Mouse (Mus musculus): Measurements from ENCODE around the gene Aldh1a7.

Gene Aldh1a7

DNA sequence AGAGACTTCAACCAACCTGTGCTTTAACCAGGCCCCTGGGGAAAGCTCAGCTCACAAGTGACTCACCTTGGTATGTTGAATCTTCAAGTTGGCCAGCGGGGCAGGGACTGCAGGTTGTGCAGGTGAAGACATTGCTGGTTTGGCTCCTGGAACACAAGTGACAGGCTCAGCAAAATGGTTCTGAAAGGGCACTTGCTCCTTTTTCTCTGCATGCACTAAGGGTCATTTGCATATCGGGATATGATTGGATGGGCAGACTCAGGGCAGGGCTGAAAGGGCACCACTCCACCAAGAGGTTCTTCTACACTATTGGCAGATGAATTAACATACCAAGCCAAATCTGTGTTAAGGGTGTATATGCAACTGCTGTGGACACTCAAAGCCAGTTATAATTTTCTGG is at the start of gene Aldh1a7:
Gene Aldh1a7, minus strand, starts transcription at position 182 of the 400 bp plus-strand sequence.
- in situ Hi-C loops (cut with MboI; ENCODE audit: low pct_unique_long_range_greater_than_20kb in 1 of 2, low sequenced_read_pairs in 2 of 2, unreplicated experiment in 1 of 2) = loop anchor here (25.0 kb wide), 1 partner anchor 365 kb away; no protein-coding TSS in a partner anchor

DNA sequence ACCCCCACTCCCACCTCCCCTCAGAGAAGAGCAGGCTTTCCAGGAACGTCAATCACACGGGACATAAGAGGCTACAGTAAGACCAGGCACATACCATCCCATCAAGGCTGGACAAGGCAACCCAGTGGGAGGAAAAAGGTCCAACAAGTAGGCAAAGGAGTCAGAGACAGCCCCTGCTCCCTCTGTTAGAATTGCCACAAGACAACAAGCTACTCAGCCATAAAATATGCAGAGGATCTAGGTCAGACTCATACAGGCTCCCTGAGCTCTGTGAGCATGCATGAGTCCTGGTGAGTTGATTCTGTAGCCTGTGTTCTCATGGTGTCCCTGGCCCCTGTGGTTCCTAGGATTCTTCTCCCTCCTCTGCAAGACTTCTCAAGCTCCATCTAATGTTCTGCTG is 48.3 kb upstream of the Aldh1a7 start:
- in situ Hi-C loops (cut with MboI; ENCODE audit: low pct_unique_long_range_greater_than_20kb in 1 of 2, low sequenced_read_pairs in 2 of 2, unreplicated experiment in 1 of 2) = no loop called here

DNA sequence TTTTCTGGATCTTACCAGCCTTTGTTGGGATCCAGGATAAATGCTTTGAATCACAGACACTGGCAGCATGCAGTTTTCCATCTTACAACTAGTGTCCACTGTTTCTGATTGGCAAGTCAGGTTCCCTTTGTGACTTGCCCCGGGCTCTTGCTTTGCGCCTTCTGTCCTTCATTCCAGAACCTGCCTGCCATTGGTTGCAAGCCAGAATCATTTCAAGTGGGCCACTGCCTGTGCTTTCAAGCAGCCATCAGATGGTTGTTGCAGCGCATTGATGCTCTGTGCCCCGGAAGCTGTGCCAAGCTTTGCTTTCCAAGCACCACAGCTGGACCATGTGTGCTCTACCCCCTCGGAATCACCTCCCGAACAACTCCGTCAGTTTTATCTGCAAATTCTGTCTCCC is 46.6 kb upstream of the Aldh1a7 start:
- in situ Hi-C loops (cut with MboI; ENCODE audit: low pct_unique_long_range_greater_than_20kb in 1 of 2, low sequenced_read_pairs in 2 of 2, unreplicated experiment in 1 of 2) = no loop called here

DNA sequence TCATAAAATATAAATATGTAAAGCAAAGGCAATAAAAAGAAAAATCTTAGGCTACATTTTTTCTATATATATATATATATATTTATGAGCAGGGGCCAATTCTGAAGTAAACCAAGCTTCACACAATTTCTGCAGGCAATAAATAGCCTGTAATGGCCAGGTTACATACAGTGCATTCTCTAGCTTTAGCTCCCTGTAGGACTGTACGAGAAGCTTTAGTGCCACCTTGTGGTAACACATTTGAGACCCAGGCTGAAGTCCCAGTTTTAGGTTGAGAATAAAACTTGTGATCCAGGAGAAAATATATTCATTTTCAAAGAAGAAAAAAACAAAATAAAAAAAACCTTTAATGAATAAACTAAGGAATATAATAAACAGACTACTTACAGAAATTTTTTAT is 36.9 kb upstream of the Aldh1a7 start:
- in situ Hi-C loops (cut with MboI; ENCODE audit: low pct_unique_long_range_greater_than_20kb in 1 of 2, low sequenced_read_pairs in 2 of 2, unreplicated experiment in 1 of 2) = no loop called here

DNA sequence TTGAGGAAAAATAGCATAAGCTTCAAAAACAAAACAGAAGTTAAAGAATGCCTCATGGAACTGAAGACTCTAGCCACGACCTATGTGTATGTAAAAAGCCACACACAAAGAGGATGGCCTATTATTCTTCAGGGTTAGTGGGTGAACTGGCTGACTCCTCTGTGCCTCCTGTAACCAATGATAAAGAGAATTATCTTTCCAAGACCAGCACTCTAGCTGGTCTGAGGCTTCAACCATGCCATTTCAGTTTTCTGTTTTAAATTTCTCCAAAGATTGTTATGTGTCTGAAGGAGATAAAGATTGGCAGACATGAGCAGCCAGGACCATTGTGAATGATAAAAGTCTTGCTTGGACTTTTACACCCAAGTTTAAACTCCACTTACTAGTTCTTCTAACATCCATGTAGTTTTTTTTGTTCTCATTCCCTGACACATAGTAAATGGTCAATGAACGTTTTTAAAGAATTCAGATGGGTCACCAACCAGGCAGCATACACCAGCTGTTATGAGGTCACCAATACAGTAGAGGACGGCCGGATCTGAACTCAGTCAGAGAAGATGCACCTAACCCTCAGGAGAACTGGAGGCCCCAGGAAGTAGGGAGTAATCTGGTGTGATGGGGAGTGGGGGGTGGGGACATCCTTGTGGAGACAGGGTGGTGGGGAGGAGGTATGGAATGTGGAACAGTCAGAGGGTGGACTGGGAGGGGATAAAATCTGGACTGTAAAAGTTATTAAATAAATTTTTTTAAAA is 34.5 kb upstream of the Aldh1a7 start:
- in situ Hi-C loops (cut with MboI; ENCODE audit: low pct_unique_long_range_greater_than_20kb in 1 of 2, low sequenced_read_pairs in 2 of 2, unreplicated experiment in 1 of 2) = no loop called here

DNA sequence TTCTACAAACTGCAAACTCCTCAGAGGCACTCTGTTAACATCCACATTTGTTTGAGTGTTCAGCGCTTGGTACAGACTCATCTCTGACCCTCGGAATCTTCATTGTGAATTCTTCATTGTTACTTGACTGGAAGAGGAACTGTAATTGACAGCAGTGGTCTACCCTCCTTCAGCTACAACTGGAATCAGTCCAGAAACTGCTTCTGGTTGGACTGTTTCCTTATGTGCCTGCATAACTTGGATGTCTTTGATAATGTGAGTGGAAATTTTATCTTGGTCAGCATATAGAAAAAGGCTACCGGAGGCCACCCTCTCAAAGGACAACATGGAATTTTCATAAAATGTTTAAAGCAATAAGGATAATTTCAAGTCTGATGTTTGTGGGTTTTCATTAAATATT is 33.8 kb upstream of the Aldh1a7 start:
- in situ Hi-C loops (cut with MboI; ENCODE audit: low pct_unique_long_range_greater_than_20kb in 1 of 2, low sequenced_read_pairs in 2 of 2, unreplicated experiment in 1 of 2) = no loop called here

DNA sequence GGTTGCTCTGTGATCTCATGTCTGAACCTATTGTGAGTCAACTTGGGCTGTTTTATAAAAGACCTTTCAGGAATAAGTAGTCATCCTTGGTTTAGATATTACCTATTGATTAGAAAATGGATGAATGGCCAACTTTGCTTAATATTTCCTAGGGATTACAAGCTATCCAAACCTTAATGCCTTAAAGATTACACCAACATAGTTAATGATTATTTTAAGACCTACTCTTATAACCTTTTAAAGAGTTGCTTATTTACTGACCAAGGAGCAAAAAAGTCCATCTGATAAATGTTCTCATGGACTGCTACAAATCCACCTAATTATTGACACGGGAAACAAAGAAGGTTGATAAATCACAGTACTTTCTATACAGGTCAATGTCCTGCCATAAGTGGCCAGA is 17.3 kb upstream of the Aldh1a7 start:
- in situ Hi-C loops (cut with MboI; ENCODE audit: low pct_unique_long_range_greater_than_20kb in 1 of 2, low sequenced_read_pairs in 2 of 2, unreplicated experiment in 1 of 2) = loop anchor here (25.0 kb wide), 1 partner anchor 382 kb away; no protein-coding TSS in a partner anchor

DNA sequence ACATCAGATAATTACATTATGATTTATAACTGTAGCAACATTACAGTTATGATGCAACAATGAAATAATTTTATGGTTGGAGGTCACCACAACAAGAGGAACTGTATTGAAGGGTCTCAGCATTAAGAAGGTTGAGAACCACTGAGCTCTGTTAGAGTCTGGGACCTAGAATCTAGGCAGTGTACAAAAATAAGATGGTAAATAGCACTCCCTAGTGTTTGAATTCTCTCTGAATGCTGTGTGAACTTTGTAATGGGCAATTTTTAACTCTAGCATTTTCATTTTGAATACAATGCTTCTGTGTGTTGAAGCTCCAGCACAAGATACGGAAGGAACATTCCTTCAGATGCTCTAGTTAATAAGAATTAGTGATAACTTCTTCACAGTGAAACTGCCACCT is 916 bp upstream of the Aldh1a7 start:
- in situ Hi-C loops (cut with MboI; ENCODE audit: low pct_unique_long_range_greater_than_20kb in 1 of 2, low sequenced_read_pairs in 2 of 2, unreplicated experiment in 1 of 2) = loop anchor here (25.0 kb wide), 1 partner anchor 366 kb away; no protein-coding TSS in a partner anchor

DNA sequence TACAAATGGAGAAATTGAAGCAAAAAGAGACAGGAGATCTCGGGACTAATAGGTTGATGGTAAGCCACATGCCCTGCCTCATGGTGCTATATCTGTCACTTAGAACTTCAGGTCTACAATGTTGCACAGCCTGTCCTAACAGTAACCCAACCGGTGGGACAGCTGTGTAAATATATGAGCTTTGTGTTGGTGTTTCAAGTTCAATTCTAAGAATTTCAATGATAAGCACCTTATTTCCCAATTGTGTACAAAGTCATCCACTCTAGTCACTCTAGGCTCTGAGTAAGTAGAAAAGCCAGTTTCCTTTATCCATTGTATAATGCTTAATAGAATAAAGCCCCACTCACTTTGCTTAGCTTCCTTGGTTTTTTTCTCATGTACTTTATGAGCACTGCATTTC is 4.4 kb downstream of the Aldh1a7 start:
- in situ Hi-C loops (cut with MboI; ENCODE audit: low pct_unique_long_range_greater_than_20kb in 1 of 2, low sequenced_read_pairs in 2 of 2, unreplicated experiment in 1 of 2) = no loop called here

DNA sequence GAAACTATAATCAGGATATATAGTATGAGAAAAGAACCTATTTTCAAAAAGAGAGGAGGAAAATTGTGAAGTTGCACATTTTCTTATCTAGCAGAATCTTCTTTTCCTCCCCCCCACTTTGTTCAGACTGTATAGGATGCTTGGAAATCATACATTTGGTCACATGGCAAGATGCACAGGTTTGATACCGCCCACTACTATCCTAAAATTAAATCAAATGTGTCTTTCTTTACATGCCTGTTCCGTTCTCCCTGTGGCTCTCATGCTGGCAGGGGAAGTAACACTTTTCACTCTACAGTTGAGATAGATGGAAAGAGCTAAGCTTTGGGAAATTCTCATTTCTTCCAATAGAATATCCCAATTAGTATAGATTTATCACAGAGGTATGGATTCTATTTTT is 7.1 kb downstream of the Aldh1a7 start:
- in situ Hi-C loops (cut with MboI; ENCODE audit: low pct_unique_long_range_greater_than_20kb in 1 of 2, low sequenced_read_pairs in 2 of 2, unreplicated experiment in 1 of 2) = no loop called here

DNA sequence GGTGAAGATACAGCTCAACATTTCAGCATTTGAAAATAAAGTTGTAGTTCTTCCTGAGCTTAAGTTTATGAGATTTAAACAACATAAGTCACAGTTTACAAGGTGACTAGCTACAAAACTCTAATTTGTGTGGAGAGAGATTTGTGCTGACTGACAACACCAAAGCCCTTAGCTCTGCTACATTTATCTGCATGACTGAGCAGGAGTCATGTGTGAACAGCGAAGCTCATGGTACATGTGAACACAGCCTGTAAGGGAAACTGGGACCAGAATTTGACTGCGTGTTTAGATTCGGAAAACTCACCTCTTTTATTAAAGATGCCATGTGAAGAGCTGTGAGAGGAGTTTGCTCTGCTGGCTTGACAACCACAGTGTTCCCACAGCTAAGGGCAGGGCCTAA is 11.7 kb downstream of the Aldh1a7 start:
- in situ Hi-C loops (cut with MboI; ENCODE audit: low pct_unique_long_range_greater_than_20kb in 1 of 2, low sequenced_read_pairs in 2 of 2, unreplicated experiment in 1 of 2) = no loop called here

DNA sequence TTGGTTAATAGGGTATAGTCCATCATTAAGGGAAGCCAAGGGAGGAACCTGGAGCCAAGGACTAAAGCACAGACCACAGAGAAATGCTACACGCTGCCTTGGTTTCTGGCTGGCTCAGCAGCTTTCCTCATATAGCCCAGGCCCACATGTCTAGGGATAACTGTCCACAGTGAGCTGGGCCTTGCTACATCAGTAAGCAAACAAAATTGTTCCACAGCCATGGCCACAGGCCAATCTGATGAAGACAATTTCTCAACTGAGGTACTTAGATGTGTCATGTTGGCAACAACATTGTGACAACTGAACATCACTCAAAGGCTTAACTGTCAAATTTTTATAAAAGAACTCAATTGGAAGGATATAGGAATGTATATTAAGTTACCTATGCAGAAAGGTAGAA is 12.3 kb downstream of the Aldh1a7 start:
- in situ Hi-C loops (cut with MboI; ENCODE audit: low pct_unique_long_range_greater_than_20kb in 1 of 2, low sequenced_read_pairs in 2 of 2, unreplicated experiment in 1 of 2) = no loop called here

DNA sequence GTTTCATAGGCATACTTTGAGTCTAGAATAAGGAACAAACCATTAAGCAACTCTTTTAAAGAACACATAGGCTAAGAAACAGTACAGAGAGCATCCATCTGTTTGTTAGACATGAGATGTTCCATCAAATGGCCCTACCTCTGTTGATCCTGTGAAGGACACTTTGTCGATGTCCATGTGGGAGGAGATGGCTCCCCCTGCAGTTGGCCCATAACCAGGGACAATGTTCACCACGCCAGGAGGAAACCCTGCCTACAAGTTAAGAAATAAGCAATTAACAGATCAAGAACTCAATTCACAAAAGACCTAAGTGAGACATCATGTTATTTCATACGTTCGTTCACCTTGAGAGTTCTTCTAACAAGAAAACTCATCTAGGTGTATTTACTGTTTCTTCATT is 12.8 kb downstream of the Aldh1a7 start:
- in situ Hi-C loops (cut with MboI; ENCODE audit: low pct_unique_long_range_greater_than_20kb in 1 of 2, low sequenced_read_pairs in 2 of 2, unreplicated experiment in 1 of 2) = no loop called here

DNA sequence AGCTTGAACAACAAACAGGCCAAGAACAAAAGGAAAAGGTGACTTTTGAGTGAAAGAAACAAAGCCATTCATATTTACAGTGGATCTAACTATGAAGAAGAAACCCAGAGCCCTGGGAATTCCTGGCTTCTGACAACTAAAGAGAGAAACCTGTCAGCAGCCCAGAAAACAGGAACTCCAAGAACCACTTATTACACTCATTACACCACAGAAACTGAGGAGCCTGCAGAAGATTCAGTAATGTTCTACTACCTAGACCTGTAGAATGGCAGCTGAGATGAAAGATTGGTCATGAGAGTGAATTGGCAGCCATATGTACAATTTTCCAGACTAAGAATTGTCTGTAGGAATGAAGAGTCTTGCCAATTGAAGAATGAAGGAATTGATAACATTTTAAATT is 20.2 kb downstream of the Aldh1a7 start:
- in situ Hi-C loops (cut with MboI; ENCODE audit: low pct_unique_long_range_greater_than_20kb in 1 of 2, low sequenced_read_pairs in 2 of 2, unreplicated experiment in 1 of 2) = no loop called here

DNA sequence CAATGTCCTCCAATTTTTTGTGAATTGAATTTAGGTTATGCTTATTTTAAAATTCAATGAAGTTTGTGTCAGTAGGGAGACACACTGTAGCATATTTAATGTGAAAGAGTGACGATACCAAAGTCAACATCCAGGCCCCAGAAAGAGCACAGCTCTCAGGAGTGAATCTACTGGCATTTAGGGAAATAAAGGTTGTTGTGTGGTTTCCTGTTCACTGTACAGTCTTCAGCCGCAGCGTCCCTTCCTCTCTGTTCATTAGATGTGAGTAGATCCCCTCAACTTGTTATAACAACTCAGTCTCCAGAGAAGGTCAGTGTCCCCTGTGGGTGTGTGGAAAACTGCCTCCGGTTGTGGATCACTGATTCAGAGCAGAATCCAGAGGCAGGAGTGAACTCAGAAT is 20.6 kb downstream of the Aldh1a7 start:
- in situ Hi-C loops (cut with MboI; ENCODE audit: low pct_unique_long_range_greater_than_20kb in 1 of 2, low sequenced_read_pairs in 2 of 2, unreplicated experiment in 1 of 2) = no loop called here

DNA sequence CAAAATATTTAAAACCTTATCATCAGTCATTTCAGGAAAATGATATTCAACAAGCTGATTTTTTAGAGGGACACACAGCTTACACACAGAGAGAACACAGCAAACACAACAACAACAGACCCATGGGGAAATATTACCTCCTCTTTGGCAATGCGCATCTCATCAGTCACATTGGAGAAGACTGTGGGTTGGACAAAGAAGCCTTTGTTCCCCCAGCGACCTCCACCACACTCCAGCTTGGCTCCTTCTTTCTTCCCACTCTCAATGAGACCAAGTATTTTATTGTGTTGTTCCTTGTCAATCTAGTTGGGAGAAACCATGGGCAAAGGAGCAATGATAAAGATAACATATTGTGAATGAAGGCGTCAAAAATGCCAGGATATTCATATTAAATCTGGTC is 25.3 kb downstream of the Aldh1a7 start:
- in situ Hi-C loops (cut with MboI; ENCODE audit: low pct_unique_long_range_greater_than_20kb in 1 of 2, low sequenced_read_pairs in 2 of 2, unreplicated experiment in 1 of 2) = no loop called here

DNA sequence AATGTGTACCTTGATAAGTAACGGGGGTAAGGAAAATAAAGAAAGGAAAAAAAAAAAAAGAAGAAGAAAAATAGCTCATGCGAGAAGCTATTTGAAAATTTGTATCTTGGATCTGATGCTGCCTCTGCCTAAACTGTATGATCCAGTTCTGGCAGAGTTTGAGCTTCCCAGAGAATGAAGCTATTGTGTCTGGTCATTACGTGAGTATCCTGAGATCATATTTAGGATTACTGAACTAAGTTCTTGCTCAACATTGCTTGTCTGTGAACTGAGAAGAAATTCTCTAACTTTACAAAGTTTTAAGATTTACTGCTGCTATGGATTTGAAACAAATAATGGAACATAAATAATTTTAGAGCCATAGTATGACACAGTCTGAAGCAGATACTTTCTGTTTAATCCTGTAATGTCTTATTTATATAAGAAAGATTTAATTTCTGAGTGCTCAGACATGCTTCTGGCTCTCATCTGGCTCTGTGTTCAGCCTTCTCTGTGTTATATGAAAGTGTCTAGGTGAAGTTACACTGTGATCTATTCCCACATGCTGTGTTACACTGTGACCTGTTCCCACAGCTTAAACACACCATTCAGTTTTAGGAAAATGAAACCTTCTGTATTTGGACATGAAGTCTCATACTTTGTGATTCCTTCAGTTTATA is 49.5 kb downstream of the Aldh1a7 start:
- in situ Hi-C loops (cut with MboI; ENCODE audit: low pct_unique_long_range_greater_than_20kb in 1 of 2, low sequenced_read_pairs in 2 of 2, unreplicated experiment in 1 of 2) = no loop called here

DNA sequence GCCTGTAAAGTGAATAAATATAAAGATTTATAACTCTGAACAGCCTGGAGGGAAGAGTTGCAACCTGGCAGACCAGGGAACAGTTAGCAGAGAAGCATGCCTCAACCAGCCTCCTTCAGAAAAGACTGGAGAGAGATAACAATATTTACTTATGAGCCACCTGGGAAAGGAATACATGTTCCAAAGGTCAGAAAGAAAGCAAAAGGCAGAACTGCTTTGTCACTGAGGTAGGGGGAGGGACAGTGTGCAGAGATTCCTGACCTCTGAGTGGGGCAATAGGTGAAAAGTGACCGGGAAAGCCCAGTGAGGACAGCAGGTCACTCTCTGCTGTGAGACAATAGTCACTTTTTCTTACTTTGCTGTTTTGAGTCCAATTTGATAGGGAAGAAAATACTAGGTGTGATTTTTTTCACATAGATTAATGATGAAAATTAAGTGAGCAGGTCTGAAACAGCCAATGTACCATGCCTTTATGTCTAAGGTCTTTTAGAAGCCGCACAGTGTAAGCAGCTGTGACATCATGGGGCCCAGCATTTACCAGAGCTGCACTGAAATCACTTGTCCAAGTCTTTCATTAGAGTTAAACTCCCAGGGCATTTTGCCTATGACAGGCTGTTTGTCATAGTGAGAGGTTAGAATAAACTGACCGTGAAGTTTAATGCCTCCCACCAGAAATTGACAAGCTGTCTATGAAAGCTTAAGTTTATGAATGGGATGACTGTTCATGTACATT is 73.1 kb downstream of the Aldh1a7 start:
- in situ Hi-C loops (cut with MboI; ENCODE audit: low pct_unique_long_range_greater_than_20kb in 1 of 2, low sequenced_read_pairs in 2 of 2, unreplicated experiment in 1 of 2) = no loop called here

DNA sequence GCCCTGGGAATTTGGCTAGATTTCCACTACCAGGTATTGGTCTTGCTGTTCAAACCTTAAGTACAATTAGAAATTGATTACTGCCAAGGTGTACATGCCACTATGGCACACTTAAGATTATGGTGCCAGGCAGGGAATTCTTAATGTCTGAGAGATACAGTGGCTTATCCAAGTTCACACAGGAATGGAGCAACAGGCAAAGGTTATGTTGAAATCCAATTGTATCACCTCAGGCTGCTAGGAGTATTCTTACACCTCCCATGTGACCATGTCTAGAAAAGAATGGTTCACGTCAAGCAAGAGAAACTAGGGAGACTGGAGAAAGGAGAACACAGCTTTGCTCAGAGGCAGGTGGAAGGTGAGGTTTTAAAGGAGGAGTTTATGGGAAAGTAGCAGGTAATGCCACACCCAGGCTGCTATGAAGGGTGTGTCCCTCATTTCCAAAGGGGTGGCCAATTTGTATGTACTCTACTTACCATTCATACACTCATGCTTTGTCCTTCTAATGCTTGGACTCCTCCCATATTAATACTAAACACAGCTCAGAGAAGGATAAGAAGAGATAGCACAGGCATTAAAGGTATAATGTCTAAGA is 74.2 kb downstream of the Aldh1a7 start:
- in situ Hi-C loops (cut with MboI; ENCODE audit: low pct_unique_long_range_greater_than_20kb in 1 of 2, low sequenced_read_pairs in 2 of 2, unreplicated experiment in 1 of 2) = no loop called here
